Mouse (Mus musculus) MEL (cell line): ENCODE data around the gene Dusp16. TPM values are rescaled to one million over a fixed set of nuclear protein-coding genes. Genes with fewer than 3 reads are reported as not detected.
A peak's percentile ranks its signal among the peaks of the same experiment; 100 is the strongest.

Experiments used
- DNase-seq: peaks from one replicate; pipeline ENCODE4 v3.0.0; 2011; ENCODE audit warnings: low read depth, low spot score
- H3K27ac ChIP-seq: 2 replicates; pipeline ENCODE4 v1.5.1; 2012; ENCODE audit warnings: low read depth, mild to moderate bottlenecking, control low read depth, low read length, moderate library complexity; ENCODE audit not compliant: control insufficient read depth
- H3K27me3 ChIP-seq, 2 experiments: fragments of 150-350 bp in 1 of 2; sonication (generic) in 1 of 2; 2 replicates each; pipeline ENCODE4 v1.6.1; 2012; ENCODE audit warnings: low read length in 2 of 2, mild to moderate bottlenecking in 2 of 2, improper control_type of control experiment in 1 of 2, moderate library complexity in 1 of 2; ENCODE audit not compliant: insufficient read depth in 2 of 2, control insufficient read depth in 1 of 2
- H3K36me3 ChIP-seq, 2 experiments: 2 replicates each; pipeline ENCODE4 v1.6.1; 2012 to 2014; ENCODE audit warnings: low read length in 2 of 2, improper control_type of control experiment in 1 of 2, inconsistent platforms in 1 of 2, mild to moderate bottlenecking in 1 of 2; ENCODE audit not compliant: insufficient read depth in 2 of 2, control insufficient read depth in 1 of 2
- H3K4me1 ChIP-seq, 2 experiments: fragments of 150-350 bp in 1 of 2; sonication (generic) in 1 of 2; 2 replicates each; pipeline ENCODE4 v1.6.1; 2012; ENCODE audit warnings: low read length in 2 of 2, improper control_type of control experiment in 1 of 2, mild to moderate bottlenecking in 1 of 2; ENCODE audit not compliant: insufficient read depth in 2 of 2, control insufficient read depth in 1 of 2
- H3K4me3 ChIP-seq, 2 experiments: fragments of 150-350 bp in 1 of 2; sonication (generic) in 1 of 2; 2 replicates each; pipeline ENCODE4 v1.5.1; 2012; ENCODE audit warnings: low read depth in 2 of 2, low read length in 2 of 2, mild to moderate bottlenecking in 2 of 2, moderate library complexity in 2 of 2, control low read depth in 1 of 2, improper control_type of control experiment in 1 of 2; ENCODE audit not compliant: control insufficient read depth in 1 of 2, insufficient read depth in 1 of 2
- H3K79me2 ChIP-seq: 2 replicates; pipeline ENCODE4 v1.6.1; 2012; ENCODE audit warnings: mild to moderate bottlenecking, low read length, moderate library complexity; ENCODE audit not compliant: control insufficient read depth, poor library complexity, insufficient read depth
- H3K9ac ChIP-seq: 2 replicates; pipeline ENCODE4 v1.6.1; 2012; ENCODE audit warnings: low read depth, mild to moderate bottlenecking, control low read depth, low read length, moderate library complexity; ENCODE audit not compliant: control insufficient read depth, poor library complexity, severe bottlenecking
- H3K9me3 ChIP-seq: fragments of 150-350 bp; sonication (generic); replicated peaks from 2 replicates; pipeline ENCODE4 v1.6.1; 2012; ENCODE audit warnings: mild to moderate bottlenecking, low read length, improper control_type of control experiment, moderate library complexity; ENCODE audit not compliant: insufficient read depth
- CHD2 ChIP-seq: IDR thresholded peaks from 2 replicates; pipeline ENCODE4 v1.6.1; 2011; ENCODE audit warnings: low read length, improper control_type of control experiment
- CTCF ChIP-seq, 3 experiments: IDR thresholded peaks in 2 of 3; conservative IDR thresholded peaks in 1 of 3; 2 replicates each; pipeline ENCODE4 v1.5.1; 2011 to 2012; ENCODE audit warnings: low read length in 3 of 3, low read depth in 2 of 3, mild to moderate bottlenecking in 2 of 3, improper control_type of control experiment in 1 of 3, inconsistent platforms in 1 of 3, mixed read lengths in 1 of 3, moderate library complexity in 1 of 3; ENCODE audit not compliant: control insufficient read depth in 1 of 3, insufficient read depth in 1 of 3, poor library complexity in 1 of 3, severe bottlenecking in 1 of 3
- E2F4 ChIP-seq: IDR thresholded peaks from 2 replicates; pipeline ENCODE4 v1.6.1; 2011; ENCODE audit warnings: low read depth, low read length, improper control_type of control experiment, borderline replicate concordance
- EP300 ChIP-seq, 2 experiments: IDR thresholded peaks; 2 replicates each; pipeline ENCODE4 v1.6.1; 2011; ENCODE audit warnings: improper control_type of control experiment in 2 of 2, low read length in 2 of 2, low read depth in 1 of 2, mild to moderate bottlenecking in 1 of 2
- ETS1 ChIP-seq: IDR thresholded peaks from 2 replicates; pipeline ENCODE4 v1.6.1; 2012; ENCODE audit warnings: low read depth, mild to moderate bottlenecking, inconsistent platforms, low read length, improper control_type of control experiment, moderate library complexity
- GABPA ChIP-seq: IDR thresholded peaks from 2 replicates; pipeline ENCODE4 v1.6.1; 2012; ENCODE audit warnings: low read depth, mild to moderate bottlenecking, inconsistent platforms, low read length, improper control_type of control experiment, moderate library complexity
- GATA1 ChIP-seq: IDR thresholded peaks from 2 replicates; pipeline ENCODE4 v1.6.1; 2011; ENCODE audit warnings: low read depth, low read length, improper control_type of control experiment
- JUND ChIP-seq: IDR thresholded peaks from 2 replicates; pipeline ENCODE4 v1.6.1; 2011; ENCODE audit warnings: low read depth, mild to moderate bottlenecking, improper control_type of control experiment, low read length
- MAFK ChIP-seq: IDR thresholded peaks from 2 replicates; pipeline ENCODE4 v1.6.1; 2011; ENCODE audit warnings: low read depth, mild to moderate bottlenecking, low read length, improper control_type of control experiment, borderline replicate concordance
- MAX ChIP-seq: IDR thresholded peaks from 2 replicates; pipeline ENCODE4 v1.6.1; 2011; ENCODE audit warnings: low read length, improper control_type of control experiment
- MAZ ChIP-seq: IDR thresholded peaks from 2 replicates; pipeline ENCODE4 v1.6.1; 2012; ENCODE audit warnings: low read depth, mild to moderate bottlenecking, inconsistent platforms, low read length, improper control_type of control experiment
- MXI1 ChIP-seq: IDR thresholded peaks from 2 replicates; pipeline ENCODE4 v1.6.1; 2011; ENCODE audit warnings: mild to moderate bottlenecking, low read depth, low read length, improper control_type of control experiment
- MYC ChIP-seq: IDR thresholded peaks from 2 replicates; pipeline ENCODE4 v1.6.1; 2011; ENCODE audit warnings: low read depth, mild to moderate bottlenecking, low read length, improper control_type of control experiment, moderate library complexity
- POLR2A ChIP-seq, 2 experiments: IDR thresholded peaks; 2 replicates each; pipeline ENCODE4 v1.6.1; 2011 to 2012; ENCODE audit warnings: low read length in 2 of 2, mild to moderate bottlenecking in 2 of 2, control low read depth in 1 of 2, improper control_type of control experiment in 1 of 2, low read depth in 1 of 2, moderate library complexity in 1 of 2; ENCODE audit not compliant: control insufficient read depth in 1 of 2, insufficient read depth in 1 of 2, poor library complexity in 1 of 2
- POLR2AphosphoS2 ChIP-seq: IDR thresholded peaks from 2 replicates; pipeline ENCODE4 v1.6.1; 2011; ENCODE audit warnings: low read length, improper control_type of control experiment
- RAD21 ChIP-seq: IDR thresholded peaks from 2 replicates; pipeline ENCODE4 v1.6.1; 2011; ENCODE audit warnings: mild to moderate bottlenecking, low read depth, low read length, improper control_type of control experiment
- RCOR1 ChIP-seq: IDR thresholded peaks from 2 replicates; pipeline ENCODE4 v1.6.1; 2012; ENCODE audit warnings: low read depth, mild to moderate bottlenecking, inconsistent platforms, low read length, improper control_type of control experiment
- TAL1 ChIP-seq: IDR thresholded peaks from 2 replicates; pipeline ENCODE4 v1.6.1; 2012; ENCODE audit warnings: mild to moderate bottlenecking, inconsistent platforms, low read length, moderate library complexity, mixed read lengths
- UBTF ChIP-seq: IDR thresholded peaks from 2 replicates; pipeline ENCODE4 v1.6.1; 2012; ENCODE audit warnings: low read depth, mild to moderate bottlenecking, inconsistent platforms, low read length, improper control_type of control experiment, moderate library complexity, borderline replicate concordance; ENCODE audit not compliant: insufficient read depth
- USF1 ChIP-seq: IDR thresholded peaks from 2 replicates; pipeline ENCODE4 v1.6.1; 2014; ENCODE audit warnings: low read depth, mild to moderate bottlenecking, inconsistent platforms, low read length, improper control_type of control experiment, moderate library complexity
- ZC3H11A ChIP-seq: IDR thresholded peaks from 2 replicates; pipeline ENCODE4 v1.6.1; 2012; ENCODE audit warnings: low read depth, mild to moderate bottlenecking, inconsistent platforms, low read length, improper control_type of control experiment
- ZMIZ1 ChIP-seq: IDR thresholded peaks from 2 replicates; pipeline ENCODE4 v1.6.1; 2012; ENCODE audit warnings: low read depth, mild to moderate bottlenecking, inconsistent platforms, low read length, improper control_type of control experiment, moderate library complexity
- ZNF384 ChIP-seq: IDR thresholded peaks from 2 replicates; pipeline ENCODE4 v1.6.1; 2012; ENCODE audit warnings: low read depth, mild to moderate bottlenecking, inconsistent platforms, low read length, improper control_type of control experiment
- polyA plus RNA-seq, 2 experiments: library from polyadenylated mRNA; stranded (reverse) in 1 of 2; unstranded in 1 of 2; fragments of >175 nt in 1 of 2; fragments of >200 nt in 1 of 2; gene quantifications; 2 replicates each; pipeline versions ENCODE4 v1.2.1 to v1.2.4; 2012; ENCODE audit warnings: low replicate concordance in 2 of 2, low read depth in 1 of 2; ENCODE audit not compliant: insufficient read length in 2 of 2, insufficient read depth in 1 of 2, missing spikeins in 1 of 2
- total RNA-seq: library from RNA; depleted of rRNA; stranded (reverse); fragments of 300-350 nt; gene quantifications from 2 replicates; pipeline ENCODE4 v1.2.3, GENCODE M21; 2012

Dusp16 gene
- total and polyA plus RNA-seq, 3 experiments = 1.9 to 6.9 TPM; not detected in 1

GRCm38 (mm10) chr6:134791251-134792118 lies 940 bp downstream of the Dusp16 start (continued):
- TF ChIP-seq ZNF384 (peak; percentile 52; the same call in 1 of the 2 replicates), RCOR1 (peak; percentile 75), MAX (no peak), TAL1 (no peak), ZMIZ1 (no peak), MYC (peak; percentile 56; the same call in 1 of the 2 replicates), POLR2AphosphoS2 (no peak), EP300 (IDR thresholded peaks at IDR 0.05; ENCODE audit: low read depth in 1 of 2, low read length in 2 of 2) (peak in 1 of 2 experiments; percentile 8; a peak in 2 of 4 replicates), MAFK (no peak), E2F4 (no peak), UBTF (peak; percentile 22; the same call in 1 of the 2 replicates), POLR2A (IDR thresholded peaks at IDR 0.05; ENCODE audit: control insufficient read depth in 1 of 2, insufficient read depth in 1 of 2, low read depth in 1 of 2, low read length in 2 of 2, poor library complexity in 1 of 2) (no peak), CHD2 (no peak), USF1 (no peak), RAD21 (no peak), ZC3H11A (no peak), MXI1 (peak; percentile 79), MAZ (no peak), JUND (no peak)

- Histone ChIP-seq H3K27ac (no peak overlapping the region), H3K4me3 (no peak overlapping the region), H3K9me3 (no peaks in the 10 kb centered on the region), H3K27me3 (no peaks in the 10 kb centered on the region), H3K36me3 (peaks cover 0 to 4% of the 10 kb centered on the region in 2 experiments; a peak in 1 of 4 replicates), H3K4me1 (peaks cover 0 to 4% of the 10 kb centered on the region in 2 experiments; a peak in 2 of 4 replicates), H3K9ac (no peak overlapping the region), H3K79me2 (peaks cover 5% of the 10 kb centered on the region; the same call in 1 of the 2 replicates)
- no peak for DNase-seq
- TF ChIP-seq ETS1 (no peak), CTCF (IDR thresholded peaks at IDR 0.05 in 2 of 3, conservative IDR thresholded peaks at IDR 0.05 in 1 of 3; ENCODE audit: control insufficient read depth in 1 of 3, insufficient read depth in 1 of 3, low read depth in 2 of 3, low read length in 3 of 3, poor library complexity in 1 of 3, severe bottlenecking in 1 of 3) (no peak), EP300 (IDR thresholded peaks at IDR 0.05; ENCODE audit: low read depth in 1 of 2, low read length in 2 of 2) (no peak), JUND (no peak), GABPA (no peak), GATA1 (no peak), MAX (no peak)
These were observed 3.3 kb downstream of the Dusp16 start for GRCm38 (mm10) chr6:134789100-134789499.
